Mouse (Mus musculus): ENCODE results near the gene Ankrd44. TPM values are rescaled to one million over a fixed set of nuclear protein-coding genes. Genes with fewer than 3 reads are reported as not detected.

The Ankrd44 gene
- polyA plus RNA-seq, 1 experiment: 2.2 TPM

GRCm38 (mm10) chr1:54716921-54717320 is 209.3 kb downstream of the Ankrd44 start:
- TF ChIP-seq MYOG (IDR thresholded peaks at IDR 0.05; ENCODE audit: control insufficient read depth, extremely low read depth, insufficient read length): no peak
- TF ChIP-seq CEBPB (IDR thresholded peaks at IDR 0.05; ENCODE audit: low read depth): no peak
- TF ChIP-seq CTCF (IDR thresholded peaks at IDR 0.05; ENCODE audit: control insufficient read depth, insufficient read depth, insufficient read length): no peak
- no peak for TF ChIP-seq FOSL1 (IDR thresholded peaks at IDR 0.05; ENCODE audit: insufficient read depth, low read length, poor library complexity, severe bottlenecking)
- TF ChIP-seq MYOD1 (IDR thresholded peaks at IDR 0.05; ENCODE audit: control insufficient read depth, insufficient read length, low read depth): no peak
- TF ChIP-seq MAX (IDR thresholded peaks at IDR 0.05): no peak
- TF ChIP-seq USF1 (IDR thresholded peaks at IDR 0.05; ENCODE audit: low read depth): no peak
- H3K36me3 ChIP-seq (ENCODE audit: control insufficient read depth, insufficient read depth): no peaks in the 10 kb centered on the region

GRCm38 (mm10) chr1:54715061-54715760 is 211.0 kb downstream of the Ankrd44 start:
- Histone ChIP-seq H3K4me3 (ENCODE audit: insufficient read depth, poor library complexity, severe bottlenecking) (no peak overlapping the region), H3ac (ENCODE audit: control insufficient read depth, insufficient read length, low read depth) (no peak overlapping the region), H3K79me2 (ENCODE audit: control insufficient read depth, insufficient read depth) (no peaks in the 10 kb centered on the region), H3K36me3 (ENCODE audit: control insufficient read depth, insufficient read depth) (no peaks in the 10 kb centered on the region), H3K79me3 (ENCODE audit: low read depth) (no peaks in the 10 kb centered on the region), H3K27me3 (ENCODE audit: control insufficient read depth, insufficient read depth, insufficient read length) (no peaks in the 10 kb centered on the region)
- TF ChIP-seq MYOG (IDR thresholded peaks at IDR 0.05; ENCODE audit: control insufficient read depth, extremely low read depth, insufficient read length) (no peak), USF1 (IDR thresholded peaks at IDR 0.05; ENCODE audit: low read depth) (no peak), FOSL1 (IDR thresholded peaks at IDR 0.05; ENCODE audit: insufficient read depth, low read length, poor library complexity, severe bottlenecking) (no peak), MAX (IDR thresholded peaks at IDR 0.05) (no peak), MYOD1 (IDR thresholded peaks at IDR 0.05; ENCODE audit: control insufficient read depth, insufficient read length, low read depth) (no peak), CEBPB (IDR thresholded peaks at IDR 0.05; ENCODE audit: low read depth) (no peak), CTCF (IDR thresholded peaks at IDR 0.05; ENCODE audit: control insufficient read depth, insufficient read depth, insufficient read length) (no peak)

More at GRCm38 (mm10) chr1:54716921-54717320, 209.3 kb downstream of the Ankrd44 start:
- no peaks in the 10 kb centered on the region for H3K79me3 ChIP-seq (ENCODE audit: low read depth)
- no peak overlapping the region for H3K4me3 ChIP-seq (ENCODE audit: insufficient read depth, poor library complexity, severe bottlenecking)
- no peaks in the 10 kb centered on the region for H3K79me2 ChIP-seq (ENCODE audit: control insufficient read depth, insufficient read depth)
- H3K27me3 ChIP-seq (ENCODE audit: control insufficient read depth, insufficient read depth, insufficient read length): no peaks in the 10 kb centered on the region
- no peak overlapping the region for H3ac ChIP-seq (ENCODE audit: control insufficient read depth, insufficient read length, low read depth)

DNA sequence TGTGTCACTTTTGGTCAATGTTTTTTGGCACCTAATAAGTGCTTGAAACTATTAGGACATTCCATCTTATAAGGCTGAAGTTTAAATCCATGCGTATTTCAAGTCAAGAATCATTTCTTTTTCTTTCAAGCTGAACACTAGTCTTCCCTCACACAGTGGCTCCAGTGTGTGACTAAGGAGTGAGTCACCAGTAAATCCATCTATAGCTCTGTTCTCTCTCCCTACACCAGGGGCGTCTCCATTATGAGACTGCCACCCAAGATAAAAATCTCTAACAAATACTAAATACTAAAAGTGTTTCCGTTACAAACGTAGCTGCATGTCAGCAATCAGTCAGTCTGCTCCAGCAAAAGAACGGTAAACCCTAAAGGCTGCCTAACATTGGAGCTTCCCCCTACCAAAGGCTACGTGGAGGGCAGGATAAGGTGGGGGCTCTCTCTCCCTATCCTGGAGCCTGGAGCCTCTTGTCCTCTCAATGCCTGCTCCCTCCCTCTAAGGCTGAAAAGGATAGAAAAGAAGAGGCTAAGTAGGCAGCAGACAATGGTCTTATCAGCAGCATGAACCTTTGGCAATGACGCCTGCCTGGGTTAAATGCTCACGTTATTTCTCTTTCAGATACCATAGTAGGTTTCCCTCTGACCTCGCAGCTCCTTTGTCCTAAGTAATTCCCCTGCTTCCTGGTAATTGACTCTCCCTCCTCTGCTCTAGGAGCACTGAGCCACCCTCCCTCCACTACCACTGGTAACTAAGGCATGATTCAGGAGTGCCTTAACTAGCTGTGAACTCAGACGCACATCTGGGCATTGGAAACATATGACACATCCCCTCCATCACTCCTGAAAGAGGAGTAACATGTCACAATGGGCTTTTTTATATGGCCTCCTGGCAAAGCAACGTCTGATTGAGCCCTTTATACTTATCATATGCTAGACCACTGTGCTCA is 212.7 kb downstream of the Ankrd44 start:
- no peaks in the 10 kb centered on the region for H3K27me3 ChIP-seq (ENCODE audit: control insufficient read depth, insufficient read depth, insufficient read length)
- no peaks in the 10 kb centered on the region for H3K36me3 ChIP-seq (ENCODE audit: control insufficient read depth, insufficient read depth)
- no peaks in the 10 kb centered on the region for H3K79me3 ChIP-seq (ENCODE audit: low read depth)
- H3K4me3 ChIP-seq (ENCODE audit: insufficient read depth, poor library complexity, severe bottlenecking): no peak overlapping the region
- TF ChIP-seq USF1 (IDR thresholded peaks at IDR 0.05; ENCODE audit: low read depth): no peak
- peak; percentile 93 for TF ChIP-seq FOSL1 (IDR thresholded peaks at IDR 0.05; ENCODE audit: insufficient read depth, low read length, poor library complexity, severe bottlenecking)
- H3ac ChIP-seq (ENCODE audit: control insufficient read depth, insufficient read length, low read depth): no peak overlapping the region
- no peaks in the 10 kb centered on the region for H3K79me2 ChIP-seq (ENCODE audit: control insufficient read depth, insufficient read depth)

DNA sequence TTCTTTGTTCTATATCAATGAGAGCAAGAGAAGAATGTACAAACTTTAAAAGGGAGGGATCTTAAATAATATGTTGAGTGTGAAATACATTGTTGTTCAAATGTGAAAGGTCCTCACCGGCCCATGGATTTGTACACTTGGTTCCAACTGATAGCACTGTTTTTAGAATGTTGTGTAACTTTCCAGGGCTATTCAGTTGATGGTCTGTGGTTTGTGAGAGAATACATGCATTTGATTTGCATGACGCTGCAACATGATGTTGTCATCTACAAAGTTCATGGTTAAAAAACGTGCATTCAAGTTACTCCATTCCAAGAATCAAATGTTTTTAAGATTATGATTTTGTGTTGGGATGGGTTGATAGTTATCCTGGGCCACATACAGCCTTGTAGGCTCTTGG is 214.6 kb downstream of the Ankrd44 start:
- TF ChIP-seq CEBPB (IDR thresholded peaks at IDR 0.05; ENCODE audit: low read depth) (no peak), USF1 (IDR thresholded peaks at IDR 0.05; ENCODE audit: low read depth) (no peak), FOSL1 (IDR thresholded peaks at IDR 0.05; ENCODE audit: insufficient read depth, low read length, poor library complexity, severe bottlenecking) (no peak), MAX (IDR thresholded peaks at IDR 0.05) (no peak), CTCF (IDR thresholded peaks at IDR 0.05; ENCODE audit: control insufficient read depth, insufficient read depth, insufficient read length) (no peak), MYOG (IDR thresholded peaks at IDR 0.05; ENCODE audit: control insufficient read depth, extremely low read depth, insufficient read length) (no peak), MYOD1 (IDR thresholded peaks at IDR 0.05; ENCODE audit: control insufficient read depth, insufficient read length, low read depth) (no peak)
- H3K27me3 ChIP-seq (ENCODE audit: control insufficient read depth, insufficient read depth, insufficient read length): no peaks in the 10 kb centered on the region
- H3K4me3 ChIP-seq (ENCODE audit: insufficient read depth, poor library complexity, severe bottlenecking): no peak overlapping the region
- H3K36me3 ChIP-seq (ENCODE audit: control insufficient read depth, insufficient read depth): no peaks in the 10 kb centered on the region
- H3K79me3 ChIP-seq (ENCODE audit: low read depth): no peaks in the 10 kb centered on the region
- no peaks in the 10 kb centered on the region for H3K79me2 ChIP-seq (ENCODE audit: control insufficient read depth, insufficient read depth)
- no peak overlapping the region for H3ac ChIP-seq (ENCODE audit: control insufficient read depth, insufficient read length, low read depth)

DNA sequence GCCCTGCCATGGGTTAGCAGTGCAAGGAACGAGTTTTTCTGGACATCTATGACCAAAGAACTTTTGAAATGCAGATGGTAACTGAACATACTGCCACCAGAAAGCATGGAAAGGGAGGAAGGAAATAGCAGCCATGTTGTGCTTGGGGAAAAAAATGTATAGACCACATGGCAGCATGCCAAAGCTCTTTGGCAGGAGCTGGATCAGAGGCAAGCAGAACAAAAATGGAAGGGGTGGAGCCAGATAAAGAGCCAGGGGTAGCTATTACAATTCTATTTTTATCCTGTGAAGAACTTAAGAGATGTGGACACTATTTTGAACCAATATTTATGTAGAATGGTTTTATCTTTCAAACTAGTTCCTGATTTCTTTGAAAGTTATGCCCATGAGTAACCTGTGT is 215.6 kb downstream of the Ankrd44 start:
- no peaks in the 10 kb centered on the region for H3K27me3 ChIP-seq (ENCODE audit: control insufficient read depth, insufficient read depth, insufficient read length)
- no peaks in the 10 kb centered on the region for H3K79me2 ChIP-seq (ENCODE audit: control insufficient read depth, insufficient read depth)
- no peak overlapping the region for H3K4me3 ChIP-seq (ENCODE audit: insufficient read depth, poor library complexity, severe bottlenecking)
- no peaks in the 10 kb centered on the region for H3K36me3 ChIP-seq (ENCODE audit: control insufficient read depth, insufficient read depth)
- TF ChIP-seq MYOD1 (IDR thresholded peaks at IDR 0.05; ENCODE audit: control insufficient read depth, insufficient read length, low read depth) (no peak), CTCF (IDR thresholded peaks at IDR 0.05; ENCODE audit: control insufficient read depth, insufficient read depth, insufficient read length) (no peak), CEBPB (IDR thresholded peaks at IDR 0.05; ENCODE audit: low read depth) (no peak)
- no peak overlapping the region for H3ac ChIP-seq (ENCODE audit: control insufficient read depth, insufficient read length, low read depth)
- H3K79me3 ChIP-seq (ENCODE audit: low read depth): no peaks in the 10 kb centered on the region
